Mouse (Mus musculus): ENCODE results near the gene Glt1d1. TPM values are rescaled to one million over a fixed set of nuclear protein-coding genes. Genes with fewer than 3 reads are reported as not detected.

Gene Glt1d1
- polyA plus RNA-seq, 1 experiment from 2014 or later, result 0.80 TPM

- H3K4me2 ChIP-seq, result no peak overlapping the region
- H3K4me3 ChIP-seq, result no peak overlapping the region
- ATAC-seq (ENCODE audit: low read depth), result no peak
- 88% methylated on average over 4 of the region's 4 CpGs for WGBS
- no peak overlapping the region for H3K9ac ChIP-seq
- peaks cover 11% of the 10 kb centered on the region for H3K4me1 ChIP-seq (replicated peaks)
- no peak overlapping the region for H3K27ac ChIP-seq (replicated peaks)
- no peaks in the 10 kb centered on the region for H3K27me3 ChIP-seq
- H3K9me3 ChIP-seq, result no peaks in the 10 kb centered on the region
- no peaks in the 10 kb centered on the region for H3K36me3 ChIP-seq
Measured at GRCm38 (mm10) chr5:127756671-127757423, 124.8 kb downstream of the Glt1d1 start.

DNA sequence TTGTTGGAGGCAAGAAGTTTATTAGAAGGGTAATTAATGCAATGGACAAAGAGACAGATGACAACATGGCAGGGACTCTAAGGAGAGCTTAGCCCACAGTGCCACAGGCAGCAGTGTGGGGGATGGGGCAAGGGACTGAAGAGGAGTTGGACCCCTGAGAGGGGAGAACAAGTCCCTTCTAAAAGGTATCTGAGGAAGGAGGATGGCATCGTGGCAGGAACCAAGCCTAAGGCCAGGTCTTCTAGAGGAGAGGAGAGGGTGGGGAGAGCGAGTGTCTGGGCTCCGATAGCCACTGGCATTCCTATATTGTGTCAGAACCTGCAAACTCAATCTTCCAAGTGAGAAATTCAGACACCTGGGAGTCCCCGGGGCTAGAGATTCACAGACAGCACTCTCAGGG, 126.5 kb downstream of the Glt1d1 start:
- no peak overlapping the region for H3K4me3 ChIP-seq
- H3K4me1 ChIP-seq (replicated peaks), result peaks cover 7% of the 10 kb centered on the region; the same call in 1 of the 2 replicates
- WGBS, result 86% methylated on average over 4 of the region's 4 CpGs
- no peak overlapping the region for H3K4me2 ChIP-seq
- no peak overlapping the region for H3K27ac ChIP-seq (replicated peaks)
- H3K9ac ChIP-seq, result no peak overlapping the region
- H3K27me3 ChIP-seq, result no peaks in the 10 kb centered on the region
- no peak for ATAC-seq (ENCODE audit: low read depth)
- no peaks in the 10 kb centered on the region for H3K9me3 ChIP-seq
- H3K36me3 ChIP-seq, result no peaks in the 10 kb centered on the region

Other genes starting within 250 kb of the Glt1d1 start
- gene Slc15a4, start 635 bp downstream of the Glt1d1 start, polyA plus RNA-seq (2015; fragmentation: Nextera tagmentation; extraction: Ambion mirVana), result 23.9 and 26.5 TPM in 2 replicates

Data from neural tube, embryonic 13.5 days (tissue).